Mouse (Mus musculus) liver, postnatal 0 days (tissue): ENCODE results near the gene Arcn1.

ENCODE experiments used
- CTCF ChIP-seq: sonication (generic); IDR thresholded peaks from 2 replicates; pipeline ENCODE4 v1.5.1; 2016; ENCODE audit warnings: antibody characterized with exemption, low read depth
- EP300 ChIP-seq: IDR thresholded peaks from 2 replicates; pipeline ENCODE4 v1.6.1; 2016; ENCODE audit warnings: antibody characterized with exemption, low read depth, mild to moderate bottlenecking

DNA sequence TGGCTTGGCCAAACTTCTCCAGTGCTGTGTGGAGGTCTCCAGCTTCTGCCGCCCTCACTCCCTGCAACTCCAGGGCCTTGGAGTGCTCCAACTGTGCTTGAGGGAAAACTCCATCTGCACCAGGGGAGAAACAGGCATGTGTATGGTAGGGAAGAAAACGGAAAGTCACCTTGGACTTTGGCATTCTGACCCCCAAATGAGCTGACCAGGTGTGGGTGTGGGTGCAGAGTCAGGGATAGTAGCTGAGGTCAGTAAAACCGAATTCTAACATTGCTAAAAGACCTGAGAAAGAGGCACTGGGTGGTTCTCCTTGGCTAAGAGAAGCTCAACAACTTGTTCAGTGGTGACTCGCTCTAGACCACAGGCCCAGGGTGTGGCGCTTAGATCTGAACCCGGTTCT is 34.0 kb upstream of the Arcn1 start:
- no peak for TF ChIP-seq EP300
- TF ChIP-seq CTCF = no peak
